Mouse (Mus musculus): ENCODE measurements around the gene Atp1a2. TPM values are rescaled to one million over a fixed set of nuclear protein-coding genes. Genes with fewer than 3 reads are reported as not detected.

Atp1a2 gene
- polyA plus RNA-seq, 1 experiment = 3.5 TPM

- no peak overlapping the region for H3K27ac ChIP-seq (ENCODE audit: insufficient read depth, low read depth, low read length)
- TF ChIP-seq CTCF (IDR thresholded peaks at IDR 0.05; ENCODE audit: extremely low read depth, insufficient read length, insufficient replicate concordance, low read depth, low read length) (no peak), POLR2A (IDR thresholded peaks at IDR 0.05; ENCODE audit: low read depth, low read length) (no peak)
- peaks cover 17% of the 10 kb centered on the region; the same call in 1 of the 2 replicates for H3K36me3 ChIP-seq (ENCODE audit: control insufficient read depth, insufficient read depth, low read length)
- peaks cover 5% of the 10 kb centered on the region; the same call in 1 of the 2 replicates for H3K4me1 ChIP-seq (ENCODE audit: control insufficient read depth, insufficient read depth, insufficient read length, low read length)
- H3K27me3 ChIP-seq (ENCODE audit: control insufficient read depth, insufficient read depth, low read length) = no peaks in the 10 kb centered on the region
- WGBS = 89% methylated on average over 18 of the region's 18 CpGs
- H3K4me3 ChIP-seq (ENCODE audit: low read depth, low read length) = no peak overlapping the region
Measured at GRCm38 (mm10) chr1:172317431-172317830, 19.6 kb upstream of the Atp1a2 start.

DNA sequence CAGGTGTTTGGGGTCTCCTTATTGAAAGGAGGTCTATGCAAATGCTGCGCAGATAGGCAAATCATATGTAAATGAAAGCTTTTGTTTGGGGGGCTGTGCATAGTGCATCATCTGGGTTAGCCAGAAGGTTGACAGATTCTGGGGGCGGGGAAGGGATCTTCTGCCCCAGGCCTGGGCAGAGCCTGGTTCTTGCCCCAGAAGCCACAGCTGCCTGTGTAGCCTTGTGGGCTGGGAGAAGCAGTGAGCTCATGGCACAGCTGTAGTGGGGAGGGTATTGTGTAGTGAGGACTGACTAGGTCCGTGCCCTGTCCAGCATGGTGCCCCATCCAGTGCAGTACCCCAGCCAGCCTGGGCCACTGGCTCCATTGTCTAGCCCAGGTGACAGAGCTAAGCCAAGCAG is 17.0 kb upstream of the Atp1a2 start:
- Histone ChIP-seq H3K4me3 (ENCODE audit: low read depth, low read length) (no peak overlapping the region), H3K4me1 (ENCODE audit: control insufficient read depth, insufficient read depth, insufficient read length, low read length) (peaks cover 13% of the 10 kb centered on the region; the same call in 1 of the 2 replicates), H3K27ac (ENCODE audit: insufficient read depth, low read depth, low read length) (no peak overlapping the region), H3K27me3 (ENCODE audit: control insufficient read depth, insufficient read depth, low read length) (no peaks in the 10 kb centered on the region), H3K36me3 (ENCODE audit: control insufficient read depth, insufficient read depth, low read length) (peaks cover 17% of the 10 kb centered on the region; the same call in 1 of the 2 replicates)
- TF ChIP-seq POLR2A (IDR thresholded peaks at IDR 0.05; ENCODE audit: low read depth, low read length) (no peak), CTCF (IDR thresholded peaks at IDR 0.05; ENCODE audit: extremely low read depth, insufficient read length, insufficient replicate concordance, low read depth, low read length) (no peak)
- WGBS = 97% methylated on average over 3 of the region's 3 CpGs

DNA sequence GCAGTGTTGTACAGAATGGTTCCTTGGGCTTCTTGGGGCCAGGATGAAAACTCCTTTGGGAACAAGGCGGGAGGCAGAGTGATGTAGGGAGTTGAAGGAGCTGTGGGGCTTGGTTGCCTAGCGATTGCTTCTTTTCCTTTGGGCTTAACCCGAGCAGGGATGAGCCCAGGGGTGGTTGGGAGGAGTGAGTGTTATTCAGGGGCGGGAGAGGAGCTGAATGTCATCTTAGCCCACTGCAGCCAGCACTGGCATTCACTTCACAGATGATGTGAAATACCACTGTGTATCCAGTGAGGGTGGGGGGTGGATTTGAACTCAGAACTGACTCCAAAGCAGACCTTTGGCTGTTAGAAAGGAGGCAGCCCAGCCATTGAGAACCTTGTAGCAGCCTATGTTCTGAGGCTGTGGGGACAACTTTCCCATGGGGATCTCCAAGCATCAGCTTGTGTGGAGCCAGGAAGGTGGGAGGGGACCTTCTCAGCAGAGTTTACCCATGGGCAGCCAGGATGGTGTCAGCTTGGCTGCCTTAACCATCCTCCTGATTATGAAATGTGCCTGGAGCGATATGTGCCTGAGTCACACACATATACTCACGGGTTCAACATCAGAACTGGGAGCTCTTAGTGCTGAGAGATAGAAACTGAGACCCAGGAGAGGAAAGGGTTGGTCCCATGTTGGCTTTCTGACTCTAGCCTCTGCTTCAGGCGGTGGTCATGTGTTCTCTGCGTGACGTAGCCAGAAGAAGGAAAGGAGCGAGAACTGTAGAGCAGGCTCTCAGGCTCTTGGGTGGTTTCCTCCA is 15.9 kb upstream of the Atp1a2 start:
- H3K4me3 ChIP-seq (ENCODE audit: low read depth, low read length) = no peak overlapping the region
- H3K4me1 ChIP-seq (ENCODE audit: control insufficient read depth, insufficient read depth, insufficient read length, low read length) = peaks cover 13% of the 10 kb centered on the region; the same call in 1 of the 2 replicates
- 83% methylated on average over 10 of the region's 10 CpGs for WGBS
- TF ChIP-seq POLR2A (IDR thresholded peaks at IDR 0.05; ENCODE audit: low read depth, low read length) (no peak), CTCF (IDR thresholded peaks at IDR 0.05; ENCODE audit: extremely low read depth, insufficient read length, insufficient replicate concordance, low read depth, low read length) (no peak)
- no peaks in the 10 kb centered on the region for H3K27me3 ChIP-seq (ENCODE audit: control insufficient read depth, insufficient read depth, low read length)
- no peak overlapping the region for H3K27ac ChIP-seq (ENCODE audit: insufficient read depth, low read depth, low read length)
- peaks cover 11% of the 10 kb centered on the region; the same call in 1 of the 2 replicates for H3K36me3 ChIP-seq (ENCODE audit: control insufficient read depth, insufficient read depth, low read length)

- TF ChIP-seq POLR2A (IDR thresholded peaks at IDR 0.05; ENCODE audit: low read depth, low read length) = no peak
- TF ChIP-seq CTCF (IDR thresholded peaks at IDR 0.05; ENCODE audit: extremely low read depth, insufficient read length, insufficient replicate concordance, low read depth, low read length) = no peak
- Histone ChIP-seq H3K4me1 (ENCODE audit: control insufficient read depth, insufficient read depth, insufficient read length, low read length) (peaks cover 13% of the 10 kb centered on the region; the same call in 1 of the 2 replicates), H3K4me3 (ENCODE audit: low read depth, low read length) (peak overlapping the region; percentile 70), H3K36me3 (ENCODE audit: control insufficient read depth, insufficient read depth, low read length) (peaks cover 7% of the 10 kb centered on the region; the same call in 1 of the 2 replicates), H3K27ac (ENCODE audit: insufficient read depth, low read depth, low read length) (no peak overlapping the region), H3K27me3 (ENCODE audit: control insufficient read depth, insufficient read depth, low read length) (no peaks in the 10 kb centered on the region)
- WGBS = 7% methylated on average over 16 of the region's 16 CpGs
Measured at GRCm38 (mm10) chr1:172312768-172313561, 15.1 kb upstream of the Atp1a2 start.

- Histone ChIP-seq H3K4me3 (ENCODE audit: low read depth, low read length) (peak overlapping the region; percentile 70), H3K4me1 (ENCODE audit: control insufficient read depth, insufficient read depth, insufficient read length, low read length) (peaks cover 13% of the 10 kb centered on the region; the same call in 1 of the 2 replicates), H3K27me3 (ENCODE audit: control insufficient read depth, insufficient read depth, low read length) (no peaks in the 10 kb centered on the region), H3K27ac (ENCODE audit: insufficient read depth, low read depth, low read length) (peak overlapping the region; percentile 98), H3K36me3 (ENCODE audit: control insufficient read depth, insufficient read depth, low read length) (no peaks in the 10 kb centered on the region; the same call in 1 of the 2 replicates)
- TF ChIP-seq CTCF (IDR thresholded peaks at IDR 0.05; ENCODE audit: extremely low read depth, insufficient read length, insufficient replicate concordance, low read depth, low read length) (peak; percentile 5; the same call in 1 of the 2 replicates), POLR2A (IDR thresholded peaks at IDR 0.05; ENCODE audit: low read depth, low read length) (peak; percentile 82)
- WGBS = 2% methylated on average over 50 of the region's 55 CpGs
Measured at GRCm38 (mm10) chr1:172311921-172312767, 14.3 kb upstream of the Atp1a2 start.

DNA sequence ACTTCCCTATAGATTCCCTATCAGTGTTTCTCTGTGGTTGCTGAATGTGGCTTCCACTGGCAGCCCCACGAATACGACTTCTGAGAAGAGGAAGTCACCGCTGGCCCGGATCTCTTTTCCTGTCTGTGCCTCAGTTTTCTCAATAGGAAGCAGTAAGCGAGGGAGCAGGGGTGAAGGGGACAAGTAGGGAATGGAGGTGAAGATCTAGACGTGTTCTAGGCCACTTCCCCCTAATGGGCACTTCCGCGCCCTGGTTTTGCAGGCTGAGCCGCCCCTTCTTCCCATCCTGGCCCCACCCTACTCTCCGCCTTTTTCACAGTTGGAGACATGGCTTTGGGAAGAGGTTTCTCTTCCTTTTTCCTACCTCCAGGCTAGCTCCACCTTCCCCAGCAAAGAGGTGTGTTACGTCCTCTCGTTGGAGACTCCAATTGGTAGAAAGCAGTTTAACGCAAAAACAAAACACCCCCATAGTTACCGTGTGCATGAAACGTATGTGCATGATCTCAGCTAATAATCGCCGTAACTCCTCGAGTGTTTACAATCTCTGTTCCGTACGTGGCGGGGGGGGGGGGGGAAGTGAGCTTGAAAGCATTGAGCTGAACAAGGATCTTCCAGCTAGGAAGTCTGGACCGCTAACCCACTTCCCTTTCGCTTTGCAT is 13.5 kb upstream of the Atp1a2 start:
- WGBS = under 1% methylated on average over 23 of the region's 23 CpGs
- H3K4me1 ChIP-seq (ENCODE audit: control insufficient read depth, insufficient read depth, insufficient read length, low read length) = peaks cover 13% of the 10 kb centered on the region; the same call in 1 of the 2 replicates
- no peak for TF ChIP-seq CTCF (IDR thresholded peaks at IDR 0.05; ENCODE audit: extremely low read depth, insufficient read length, insufficient replicate concordance, low read depth, low read length)
- TF ChIP-seq POLR2A (IDR thresholded peaks at IDR 0.05; ENCODE audit: low read depth, low read length) = no peak
- H3K27me3 ChIP-seq (ENCODE audit: control insufficient read depth, insufficient read depth, low read length) = no peaks in the 10 kb centered on the region
- peak overlapping the region; percentile 70 for H3K4me3 ChIP-seq (ENCODE audit: low read depth, low read length)
- peak overlapping the region; percentile 98 for H3K27ac ChIP-seq (ENCODE audit: insufficient read depth, low read depth, low read length)
- no peaks in the 10 kb centered on the region for H3K36me3 ChIP-seq (ENCODE audit: control insufficient read depth, insufficient read depth, low read length)
